Mouse (Mus musculus) ES-E14 (cell line): Measurements from ENCODE around the gene 1110051M20Rik. TPM values are rescaled to one million over a fixed set of nuclear protein-coding genes. Genes with fewer than 3 reads are reported as not detected.

Source experiments
- DNase-seq: peaks from one replicate; pipeline ENCODE4 v3.0.0-alpha.2; 2013; ENCODE audit warnings: low read depth, low spot score
- H3K27ac ChIP-seq: 2 replicates; pipeline ENCODE4 v1.5.1; 2012; ENCODE audit warnings: low read depth, mild to moderate bottlenecking, low read length, moderate library complexity, mixed read lengths; ENCODE audit not compliant: poor library complexity, insufficient read depth, severe bottlenecking
- H3K36me3 ChIP-seq: 2 replicates; pipeline ENCODE4 v1.6.1; 2012; ENCODE audit warnings: mild to moderate bottlenecking, low read length, moderate library complexity, mixed read lengths; ENCODE audit not compliant: control insufficient read depth, poor library complexity, insufficient read depth, severe bottlenecking
- H3K4me1 ChIP-seq, 2 experiments: fragments of 150-350 bp in 1 of 2; sonication (generic) in 1 of 2; 2 replicates each; pipeline ENCODE4 v1.6.1; 2012; ENCODE audit warnings: low read length in 2 of 2, mild to moderate bottlenecking in 1 of 2, mixed read lengths in 1 of 2; ENCODE audit not compliant: control insufficient read depth in 2 of 2, insufficient read depth in 2 of 2, poor library complexity in 1 of 2
- H3K4me3 ChIP-seq, 2 experiments: fragments of 150-350 bp in 1 of 2; sonication (generic) in 1 of 2; 2 replicates each; pipeline ENCODE4 v1.5.1; 2012; ENCODE audit warnings: low read length in 2 of 2, low read depth in 1 of 2, mild to moderate bottlenecking in 1 of 2, mixed read lengths in 1 of 2; ENCODE audit not compliant: insufficient read depth in 1 of 2, poor library complexity in 1 of 2, severe bottlenecking in 1 of 2
- H3K9ac ChIP-seq: 2 replicates; pipeline ENCODE4 v1.6.1; 2012; ENCODE audit warnings: low read depth, mild to moderate bottlenecking, low read length, mixed read lengths; ENCODE audit not compliant: poor library complexity, insufficient read depth, severe bottlenecking
- H3K9me3 ChIP-seq: fragments of 150-350 bp; sonication (generic); 2 replicates; pipeline ENCODE4 v1.6.1; 2012; ENCODE audit warnings: low read depth, mild to moderate bottlenecking, low read length; ENCODE audit not compliant: control insufficient read depth, insufficient read depth
- CHD2 ChIP-seq: IDR thresholded peaks from 2 replicates; pipeline ENCODE4 v1.6.1; 2014; ENCODE audit warnings: mild to moderate bottlenecking, low read depth, low read length, inconsistent platforms
- HCFC1 ChIP-seq: IDR thresholded peaks from 2 replicates; pipeline ENCODE4 v1.6.1; 2012; ENCODE audit warnings: low read length, inconsistent platforms, borderline replicate concordance; ENCODE audit not compliant: insufficient read depth
- MAFK ChIP-seq: IDR thresholded peaks from 2 replicates; pipeline ENCODE4 v1.6.1; 2014; ENCODE audit warnings: mild to moderate bottlenecking, low read depth, low read length, inconsistent platforms; ENCODE audit not compliant: insufficient read depth
- ZC3H11A ChIP-seq: IDR thresholded peaks from 2 replicates; pipeline ENCODE4 v1.6.1; 2012; ENCODE audit warnings: low read depth, mild to moderate bottlenecking, inconsistent platforms, low read length, borderline replicate concordance
- ZNF384 ChIP-seq: IDR thresholded peaks from 2 replicates; pipeline ENCODE4 v1.6.1; 2012; ENCODE audit warnings: low read depth, low read length, inconsistent platforms
- in situ Hi-C, 2 experiments: fragments of 600-800 bp; cut with MboI; formaldehyde crosslinking; loops; one replicate each; pipeline ENCODE4 v1.15.1; 2025; ENCODE audit warnings: low sequenced_read_pairs in 2 of 2, inconsistent platforms in 1 of 2; ENCODE audit not compliant: unreplicated experiment in 2 of 2
- total RNA-seq: library from RNA; depleted of rRNA; stranded (reverse); fragments of 300-350 nt; gene quantifications from 2 replicates; pipeline ENCODE4 v1.2.3, GENCODE M21; 2012

Gene 1110051M20Rik
- total RNA-seq, 1 experiment, result 12.4 TPM

- no peaks in the 10 kb centered on the region for H3K36me3 ChIP-seq
- H3K9ac ChIP-seq, result no peak overlapping the region
- no peak overlapping the region for H3K4me3 ChIP-seq
- DNase-seq, result no peak
- TF ChIP-seq HCFC1 (no peak), MAFK (no peak), ZNF384 (no peak), CHD2 (no peak), ZC3H11A (no peak)
- no peaks in the 10 kb centered on the region for H3K9me3 ChIP-seq
- H3K4me1 ChIP-seq, result peaks cover 0 to 6% of the 10 kb centered on the region in 2 experiments; a peak in 1 of 4 replicates
- H3K27ac ChIP-seq, result no peak overlapping the region
- in situ Hi-C loops, result no loop called here
These were observed 7.8 kb downstream of the 1110051M20Rik start for GRCm38 (mm10) chr2:91436713-91437112.

DNA sequence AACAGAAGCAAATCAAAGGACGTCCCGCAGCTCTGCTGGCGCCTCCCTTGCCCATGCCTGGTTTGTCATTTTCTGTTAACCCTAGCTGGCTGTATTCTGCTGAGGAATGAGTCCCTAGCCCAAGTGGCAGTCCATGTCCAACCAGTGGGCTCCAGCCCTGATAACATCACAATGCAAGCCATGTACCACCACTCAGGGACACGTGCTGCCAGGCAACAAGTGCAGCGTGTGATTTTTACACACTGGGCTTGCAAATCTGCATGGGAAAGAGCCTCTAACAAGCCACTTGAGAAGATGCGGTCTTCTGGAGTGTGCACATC, 13.9 kb downstream of the 1110051M20Rik start:
- DNase-seq, result no peak
- Histone ChIP-seq H3K27ac (no peak overlapping the region), H3K9ac (no peak overlapping the region), H3K4me3 (no peak overlapping the region), H3K4me1 (peaks cover 2 to 6% of the 10 kb centered on the region in 2 experiments; a peak in 2 of 4 replicates), H3K9me3 (no peaks in the 10 kb centered on the region), H3K36me3 (no peaks in the 10 kb centered on the region)
- in situ Hi-C loops, result no loop called here
- no peak for TF ChIP-seq HCFC1
- TF ChIP-seq MAFK, result no peak
- no peak for TF ChIP-seq CHD2
- no peak for TF ChIP-seq ZC3H11A
- no peak for TF ChIP-seq ZNF384

- no peak overlapping the region for H3K27ac ChIP-seq
- in situ Hi-C loops, result no loop called here
- H3K4me3 ChIP-seq, result no peak overlapping the region
- no peaks in the 10 kb centered on the region for H3K36me3 ChIP-seq
- DNase-seq, result no peak
- H3K9ac ChIP-seq, result no peak overlapping the region
- peaks cover 2 to 6% of the 10 kb centered on the region in 2 experiments; a peak in 2 of 4 replicates for H3K4me1 ChIP-seq
- no peaks in the 10 kb centered on the region for H3K9me3 ChIP-seq
- no peak for TF ChIP-seq ZNF384
- no peak for TF ChIP-seq CHD2
- TF ChIP-seq ZC3H11A, result no peak
- TF ChIP-seq HCFC1, result no peak
- TF ChIP-seq MAFK, result no peak
These were observed 14.4 kb downstream of the 1110051M20Rik start for GRCm38 (mm10) chr2:91429915-91430599.

DNA sequence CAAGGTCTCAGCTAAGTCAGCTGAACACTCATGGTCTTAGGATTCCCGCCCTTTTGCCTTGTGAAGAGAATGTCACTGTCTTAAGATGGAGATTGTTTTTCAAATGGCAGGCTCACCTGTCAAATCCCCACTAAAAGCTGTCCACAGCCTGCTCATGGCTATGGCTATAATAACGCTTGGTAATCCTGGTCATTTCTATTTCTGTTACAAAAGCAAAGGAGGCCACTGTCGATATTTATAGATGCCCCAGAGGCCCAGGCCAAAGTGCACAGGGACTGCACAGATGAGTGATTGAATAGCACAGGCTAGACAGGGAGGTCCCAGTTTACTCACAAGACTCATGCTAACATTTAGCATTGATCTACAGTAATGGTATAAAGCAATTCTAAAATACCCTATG, 15.4 kb downstream of the 1110051M20Rik start:
- TF ChIP-seq MAFK, result no peak
- no peak for TF ChIP-seq ZNF384
- no peak for TF ChIP-seq HCFC1
- TF ChIP-seq ZC3H11A, result no peak
- TF ChIP-seq CHD2, result no peak
- no peaks in the 10 kb centered on the region for H3K36me3 ChIP-seq
- no peak overlapping the region for H3K4me3 ChIP-seq
- in situ Hi-C loops, result no loop called here
- no peak overlapping the region for H3K27ac ChIP-seq
- DNase-seq, result no peak
- no peak overlapping the region for H3K9ac ChIP-seq
- H3K9me3 ChIP-seq, result no peaks in the 10 kb centered on the region
- peaks cover 2 to 6% of the 10 kb centered on the region in 2 experiments; a peak in 2 of 4 replicates for H3K4me1 ChIP-seq

- TF ChIP-seq HCFC1, result no peak
- no peak for TF ChIP-seq ZNF384
- no peak for TF ChIP-seq ZC3H11A
- TF ChIP-seq CHD2, result no peak
- TF ChIP-seq MAFK, result no peak
- Histone ChIP-seq H3K9me3 (no peaks in the 10 kb centered on the region), H3K9ac (no peak overlapping the region), H3K4me3 (no peak overlapping the region), H3K36me3 (no peaks in the 10 kb centered on the region), H3K27ac (no peak overlapping the region), H3K4me1 (peaks cover 5 to 6% of the 10 kb centered on the region in 2 experiments; a peak in 2 of 4 replicates)
- in situ Hi-C loops, result no loop called here
- DNase-seq, result no peak
These were observed 18.2 kb downstream of the 1110051M20Rik start for GRCm38 (mm10) chr2:91426321-91426720.
